Mouse (Mus musculus): ENCODE data around the gene Pisd. TPM values are rescaled to one million over a fixed set of nuclear protein-coding genes. Genes with fewer than 3 reads are reported as not detected.
"Not testable (repeated sequence)": the region's sequence is repeated elsewhere in the genome, so short reads cannot be mapped to it uniquely, and the experiment has no call there.

Gene Pisd
- polyA plus RNA-seq, 1 experiment from 2014 or later = 98.8 TPM

- H3K4me1 ChIP-seq = no peaks in the 10 kb centered on the region
- no peak for ATAC-seq (replicated peaks)
- peaks cover 39% of the 10 kb centered on the region for H3K36me3 ChIP-seq
- H3K4me2 ChIP-seq (replicated peaks) = no peak overlapping the region
- no peaks in the 10 kb centered on the region for H3K27me3 ChIP-seq
- H3K9me3 ChIP-seq = no peaks in the 10 kb centered on the region
- no peak overlapping the region for H3K4me3 ChIP-seq
- 97% methylated on average over 4 of the region's 4 CpGs for WGBS
- H3K27ac ChIP-seq (replicated peaks) = no peak overlapping the region
- H3K9ac ChIP-seq (replicated peaks) = no peak overlapping the region
Measured at GRCm38 (mm10) chr5:32767636-32768373, 17.6 kb downstream of the Pisd start.

GRCm38 (mm10) chr5:32767004-32767403 lies 18.4 kb downstream of the Pisd start:
- no peak overlapping the region for H3K4me2 ChIP-seq (replicated peaks)
- H3K9me3 ChIP-seq = no peaks in the 10 kb centered on the region
- H3K27me3 ChIP-seq = no peaks in the 10 kb centered on the region
- H3K4me3 ChIP-seq = no peak overlapping the region
- H3K9ac ChIP-seq (replicated peaks) = no peak overlapping the region
- WGBS = 98% methylated on average over 3 of the region's 3 CpGs
- ATAC-seq (replicated peaks) = no peak
- no peak overlapping the region for H3K27ac ChIP-seq (replicated peaks)
- no peaks in the 10 kb centered on the region for H3K4me1 ChIP-seq
- H3K36me3 ChIP-seq = peaks cover 36% of the 10 kb centered on the region

GRCm38 (mm10) chr5:32761566-32762140 lies 23.8 kb downstream of the Pisd start:
- no peak overlapping the region for H3K4me3 ChIP-seq
- H3K36me3 ChIP-seq = peaks cover 35% of the 10 kb centered on the region
- no peak for ATAC-seq (replicated peaks)
- no peak overlapping the region for H3K9ac ChIP-seq (replicated peaks)
- no peaks in the 10 kb centered on the region for H3K9me3 ChIP-seq
- WGBS = 90% methylated on average over 5 of the region's 5 CpGs
- H3K27ac ChIP-seq (replicated peaks) = no peak overlapping the region
- no peaks in the 10 kb centered on the region for H3K27me3 ChIP-seq
- H3K4me2 ChIP-seq (replicated peaks) = no peak overlapping the region
- H3K4me1 ChIP-seq = no peaks in the 10 kb centered on the region

GRCm38 (mm10) chr5:32760787-32761186 lies 24.7 kb downstream of the Pisd start:
- Histone ChIP-seq H3K9ac (replicated peaks) (no peak overlapping the region), H3K36me3 (peaks cover 35% of the 10 kb centered on the region), H3K27ac (replicated peaks) (no peak overlapping the region), H3K4me2 (replicated peaks) (no peak overlapping the region), H3K4me1 (no peaks in the 10 kb centered on the region), H3K9me3 (no peaks in the 10 kb centered on the region), H3K27me3 (no peaks in the 10 kb centered on the region), H3K4me3 (no peak overlapping the region)
- 95% methylated on average over 3 of the region's 3 CpGs for WGBS
- no peak for ATAC-seq (replicated peaks)

GRCm38 (mm10) chr5:32760352-32760751 lies 25.1 kb downstream of the Pisd start:
- peaks cover 35% of the 10 kb centered on the region for H3K36me3 ChIP-seq
- not testable (repeated sequence) for H3K27me3 ChIP-seq; ATAC-seq (replicated peaks); H3K4me1 ChIP-seq; H3K27ac ChIP-seq (replicated peaks); H3K9me3 ChIP-seq; H3K4me2 ChIP-seq (replicated peaks); H3K9ac ChIP-seq (replicated peaks); H3K4me3 ChIP-seq
- 97% methylated on average over 18 of the region's 18 CpGs for WGBS

- no peak for ATAC-seq (replicated peaks)
- WGBS = 75% methylated on average over 2 of the region's 2 CpGs
- H3K4me3 ChIP-seq = no peak overlapping the region
- H3K27me3 ChIP-seq = no peaks in the 10 kb centered on the region
- H3K9ac ChIP-seq (replicated peaks) = no peak overlapping the region
- H3K4me2 ChIP-seq (replicated peaks) = no peak overlapping the region
- no peaks in the 10 kb centered on the region for H3K9me3 ChIP-seq
- H3K36me3 ChIP-seq = peaks cover 32% of the 10 kb centered on the region
- no peak overlapping the region for H3K27ac ChIP-seq (replicated peaks)
- no peaks in the 10 kb centered on the region for H3K4me1 ChIP-seq
Measured at GRCm38 (mm10) chr5:32759662-32760061, 25.8 kb downstream of the Pisd start.

GRCm38 (mm10) chr5:32756141-32756540 lies 29.3 kb downstream of the Pisd start:
- Histone ChIP-seq H3K9me3 (no peaks in the 10 kb centered on the region), H3K4me3 (no peak overlapping the region), H3K27me3 (no peaks in the 10 kb centered on the region), H3K4me2 (replicated peaks) (no peak overlapping the region), H3K9ac (replicated peaks) (no peak overlapping the region), H3K27ac (replicated peaks) (no peak overlapping the region), H3K36me3 (peaks cover 4% of the 10 kb centered on the region; the same call in 1 of the 2 replicates), H3K4me1 (peaks cover 5% of the 10 kb centered on the region; the same call in 1 of the 2 replicates)
- no peak for ATAC-seq (replicated peaks)
- WGBS = 96% methylated on average over 8 of the region's 8 CpGs

- no peak for ATAC-seq (replicated peaks)
- no peaks in the 10 kb centered on the region for H3K27me3 ChIP-seq
- WGBS = 31% methylated on average over 2 of the region's 2 CpGs
Measured at GRCm38 (mm10) chr5:32751736-32752135, 33.7 kb downstream of the Pisd start.

GRCm38 (mm10) chr5:32748936-32749335 lies 36.5 kb downstream of the Pisd start:
- Histone ChIP-seq H3K4me3 (no peak overlapping the region), H3K27me3 (no peaks in the 10 kb centered on the region), H3K9ac (replicated peaks) (no peak overlapping the region), H3K36me3 (no peaks in the 10 kb centered on the region), H3K4me1 (peaks cover 8% of the 10 kb centered on the region; the same call in 1 of the 2 replicates), H3K9me3 (no peaks in the 10 kb centered on the region), H3K4me2 (replicated peaks) (no peak overlapping the region), H3K27ac (replicated peaks) (no peak overlapping the region)
- no peak for ATAC-seq (replicated peaks)
- 85% methylated on average over 6 of the region's 6 CpGs for WGBS

More at GRCm38 (mm10) chr5:32751736-32752135, 33.7 kb downstream of the Pisd start:
- Histone ChIP-seq H3K4me3 (no peak overlapping the region), H3K4me2 (replicated peaks) (no peak overlapping the region), H3K4me1 (peaks cover 5% of the 10 kb centered on the region; the same call in 1 of the 2 replicates), H3K27ac (replicated peaks) (no peak overlapping the region), H3K9me3 (no peaks in the 10 kb centered on the region), H3K9ac (replicated peaks) (no peak overlapping the region), H3K36me3 (no peaks in the 10 kb centered on the region)

- peaks cover 8% of the 10 kb centered on the region; the same call in 1 of the 2 replicates for H3K4me1 ChIP-seq
- no peaks in the 10 kb centered on the region for H3K27me3 ChIP-seq
- H3K9me3 ChIP-seq = no peaks in the 10 kb centered on the region
- WGBS = 64% methylated on average over 6 of the region's 6 CpGs
- 0 out of 2 replicates have a peak, but pooled peaks have one; percentile 56 for ATAC-seq (replicated peaks)
- no peaks in the 10 kb centered on the region for H3K36me3 ChIP-seq
- H3K4me2 ChIP-seq (replicated peaks) = no peak overlapping the region
- no peak overlapping the region for H3K9ac ChIP-seq (replicated peaks)
- no peak overlapping the region for H3K27ac ChIP-seq (replicated peaks)
- H3K4me3 ChIP-seq = no peak overlapping the region
Measured at GRCm38 (mm10) chr5:32747650-32748375, 37.6 kb downstream of the Pisd start.

- peaks cover 18% of the 10 kb centered on the region for H3K4me1 ChIP-seq
- WGBS = 10% methylated on average over 10 of the region's 10 CpGs
- peak overlapping the region; percentile 20; the same call in 1 of the 2 replicates for H3K4me3 ChIP-seq
- H3K4me2 ChIP-seq (replicated peaks) = no peak overlapping the region; the same call in 1 of the 2 replicates
- H3K27me3 ChIP-seq = no peaks in the 10 kb centered on the region
- ATAC-seq (replicated peaks) = no peak
- no peaks in the 10 kb centered on the region for H3K9me3 ChIP-seq
- H3K36me3 ChIP-seq = no peaks in the 10 kb centered on the region
- no peak overlapping the region for H3K9ac ChIP-seq (replicated peaks)
- H3K27ac ChIP-seq (replicated peaks) = no peak overlapping the region
Measured at GRCm38 (mm10) chr5:32745705-32746655, 39.5 kb downstream of the Pisd start.
